Mouse (Mus musculus): Measurements from ENCODE around the gene Esp6. TPM values are rescaled to one million over a fixed set of nuclear protein-coding genes. Genes with fewer than 3 reads are reported as not detected.

The Esp6 gene
- polyA plus RNA-seq, 1 experiment from 2014 or later, result not detected

Other genes with a start within 250 kb of the Esp6 start
- not detected in 2 replicates for gene Crisp1, start 242.3 kb upstream of the Esp6 start, polyA plus RNA-seq (2015; fragmentation: Nextera tagmentation; extraction: Ambion mirVana)
- 0.49 TPM in 1 of 2 replicates, not detected in the other for gene Esp8, start 41.5 kb upstream of the Esp6 start, polyA plus RNA-seq (2015; fragmentation: Nextera tagmentation; extraction: Ambion mirVana)
- gene Esp4, start 37.1 kb downstream of the Esp6 start, polyA plus RNA-seq (2015; fragmentation: Nextera tagmentation; extraction: Ambion mirVana), result not detected in 2 replicates
- not detected in 2 replicates for gene Esp3, start 70.6 kb downstream of the Esp6 start, polyA plus RNA-seq (2015; fragmentation: Nextera tagmentation; extraction: Ambion mirVana)
- gene Esp1, start 165.6 kb downstream of the Esp6 start, polyA plus RNA-seq (2015; fragmentation: Nextera tagmentation; extraction: Ambion mirVana), result not detected in 2 replicates
- gene Crisp2, start 245.5 kb downstream of the Esp6 start, polyA plus RNA-seq (2015; fragmentation: Nextera tagmentation; extraction: Ambion mirVana), result not detected in 2 replicates
- 0.09 TPM in 1 of 2 replicates, not detected in the other for gene Rhag, start 249.6 kb downstream of the Esp6 start, polyA plus RNA-seq (2015; fragmentation: Nextera tagmentation; extraction: Ambion mirVana)